ENCODE assay signal across 8 mouse cellular contexts in genomic region chr7:118242911-118243412, GRCm38 (mm10). TPM values are rescaled to one million over a fixed set of nuclear protein-coding genes. Genes with fewer than 3 reads are reported as not detected.
DNase-seq lines count a peak whose midpoint lies in the region; ATAC-seq and TF ChIP-seq lines count a peak whose summit lies in the region.

No protein-coding gene starts in this region.

- peak overlapping the region; percentile 79 for H3K4me2 ChIP-seq in limb, embryonic 13.5 days (replicated peaks)
- peak overlapping the region; percentile 58 for H3K4me2 ChIP-seq in neural tube, embryonic 14.5 days (ENCODE audit: low read depth, low read length)

- H3K9me3 ChIP-seq in limb, embryonic 13.5 days = no peaks in the 10 kb centered on the region
- H3K9me3 ChIP-seq in neural tube, embryonic 14.5 days (ENCODE audit: control insufficient read depth, low read length) = no peaks in the 10 kb centered on the region

- H3K27me3 ChIP-seq in kidney, adult 2 months (replicated peaks; ENCODE audit: control insufficient read depth, insufficient read depth, low read length) = no peaks in the 10 kb centered on the region
- H3K27me3 ChIP-seq in limb, embryonic 13.5 days = no peaks in the 10 kb centered on the region
- no peaks in the 10 kb centered on the region for H3K27me3 ChIP-seq in neural tube, embryonic 14.5 days (ENCODE audit: control insufficient read depth, insufficient read depth, low read length)

- H3K4me3 ChIP-seq in kidney, adult 2 months (ENCODE audit: insufficient read depth, low read depth, low read length) = peak overlapping the region; percentile 83
- peak overlapping the region; percentile 85 for H3K4me3 ChIP-seq in limb, embryonic 13.5 days
- peak overlapping the region; percentile 96 for H3K4me3 ChIP-seq in neural tube, embryonic 14.5 days (ENCODE audit: low read depth, low read length)

- TF ChIP-seq POLR2A in kidney, adult 2 months (IDR thresholded peaks at IDR 0.05; ENCODE audit: low read depth, low read length) = no peak

- H3K4me1 ChIP-seq in kidney, adult 2 months (ENCODE audit: control insufficient read depth, insufficient read depth, low read length) = peaks cover 13% of the 10 kb centered on the region
- H3K4me1 ChIP-seq in limb, embryonic 13.5 days = peaks cover 12% of the 10 kb centered on the region
- H3K4me1 ChIP-seq in neural tube, embryonic 14.5 days (ENCODE audit: control insufficient read depth, insufficient read depth, low read length) = peaks cover 11% of the 10 kb centered on the region

- peak; percentile 45 for ATAC-seq in erythroid progenitor cell, adult 5-6 weeks (replicated peaks; ENCODE audit: low FRiP score, poor library complexity, severe bottlenecking)
- peak; percentile 33 for ATAC-seq in limb, embryonic 13.5 days (ENCODE audit: low FRiP score, low read depth)
- ATAC-seq in neural tube, embryonic 14.5 days (ENCODE audit: low read depth) = peak; percentile 67

- TF ChIP-seq CTCF in kidney, adult 2 months (conservative IDR thresholded peaks at IDR 0.05; ENCODE audit: insufficient read depth, insufficient read length, low read depth, low read length) = no peak

- H3K27ac ChIP-seq in kidney, adult 2 months (ENCODE audit: insufficient read depth, low read depth, low read length) = peak overlapping the region; percentile 83
- H3K27ac ChIP-seq in limb, embryonic 13.5 days = peak overlapping the region; percentile 92
- H3K27ac ChIP-seq in neural tube, embryonic 14.5 days (ENCODE audit: low read depth, low read length) = peak overlapping the region; percentile 90

- peak; percentile 62 for DNase-seq in kidney, adult 2 months
- no peak for DNase-seq in kidney, adult 18-20 months
- DNase-seq in MEL-GATA-1-ER (ENCODE audit: extremely low read depth, low read depth) = peak; percentile 17
- DNase-seq in spleen, postnatal 14 days (ENCODE audit: low spot score in 2 of 2) = no peak
- no peak for DNase-seq in thymus, postnatal 36 days

- no peaks in the 10 kb centered on the region for H3K36me3 ChIP-seq in kidney, adult 2 months (ENCODE audit: control insufficient read depth, insufficient read depth, low read length)
- H3K36me3 ChIP-seq in limb, embryonic 13.5 days = no peaks in the 10 kb centered on the region
- H3K36me3 ChIP-seq in neural tube, embryonic 14.5 days (ENCODE audit: control insufficient read depth, insufficient read depth, low read length) = no peaks in the 10 kb centered on the region

- peak overlapping the region; percentile 97 for H3K9ac ChIP-seq in limb, embryonic 13.5 days
- peak overlapping the region; percentile 93 for H3K9ac ChIP-seq in neural tube, embryonic 14.5 days (replicated peaks; ENCODE audit: low read depth, low read length)

- under 1% methylated on average over 50 of the region's 50 CpGs for WGBS in kidney, adult 2 months
- WGBS in limb, embryonic 13.5 days = under 1% methylated on average over 50 of the region's 50 CpGs
- under 1% methylated on average over 49 of the region's 50 CpGs for WGBS in neural tube, embryonic 14.5 days

RNA-seq across cellular contexts. Expression of gene Smg1, which starts 0.5 kb away (rescaled TPM):
- polyA plus RNA-seq in kidney, adult 2 months (2012; rRNA removed) = 15.5 and 17.8 TPM in 2 replicates
- total RNA-seq in erythroid progenitor cell, adult 5-6 weeks (2015; ENCODE audit: low replicate concordance) = 46.1 and 69.6 TPM in 2 replicates
- total RNA-seq in erythroid progenitor cell, adult 5-6 weeks (2017; ENCODE audit: low replicate concordance) = 39.5 and 49.2 TPM in 2 replicates
- polyA plus RNA-seq in limb, embryonic 13.5 days (2015; fragmentation: Nextera tagmentation; extraction: Ambion mirVana) = 20.8 and 21.2 TPM in 2 replicates
- polyA plus RNA-seq in neural tube, embryonic 14.5 days (2014; fragmentation: Nextera tagmentation; extraction: Ambion mirVana) = 23.6 and 37.4 TPM in 2 replicates

Comparison
In these comparisons a context has a peak if more than half of its experiments do, and no peak if none do; other contexts are left out.
1. DNase-seq: peak in kidney, adult 2 months (single experiment) and MEL-GATA-1-ER (single experiment); none in kidney, adult 18-20 months (single experiment), spleen, postnatal 14 days (0 of 2) and thymus, postnatal 36 days (0 of 2).
2. Peak in every context shown above with its lines, with median percentiles within 50 percentile points of each other: H3K27ac ChIP-seq, H3K4me3 ChIP-seq and ATAC-seq.